Mouse (Mus musculus) forebrain, embryonic 16.5 days (tissue): ENCODE data around the gene Cldn15. TPM values are rescaled to one million over a fixed set of nuclear protein-coding genes. Genes with fewer than 3 reads are reported as not detected.

Source experiments
- ATAC-seq: fragments of 200-750 bp; cut with Nextera tagmentation; 2 replicates; pipeline ENCODE4 v1.8.0; 2017; ENCODE audit warnings: mild to moderate bottlenecking, moderate library complexity
- H3K27ac ChIP-seq: fragments of 300-500 bp; sonication (generic); 2 replicates; pipeline ENCODE4 v1.5.1; 2014; ENCODE audit warnings: low read length, control low read depth
- H3K27me3 ChIP-seq: fragments of 300-500 bp; sonication (generic); replicated peaks from 2 replicates; pipeline ENCODE4 v1.6.1; 2014; ENCODE audit warnings: low read length; ENCODE audit not compliant: control insufficient read depth, insufficient read depth
- H3K36me3 ChIP-seq: fragments of 300-500 bp; sonication (generic); 2 replicates; pipeline ENCODE4 v1.6.1; 2014; ENCODE audit not compliant: control insufficient read depth, insufficient read depth
- H3K4me1 ChIP-seq: fragments of 300-500 bp; sonication (generic); replicated peaks from 2 replicates; pipeline ENCODE4 v1.6.1; 2014; ENCODE audit warnings: low read length; ENCODE audit not compliant: control insufficient read depth, insufficient read depth
- H3K4me2 ChIP-seq: fragments of 300-500 bp; sonication (generic); 2 replicates; pipeline ENCODE4 v1.6.1; 2014; ENCODE audit warnings: mild to moderate bottlenecking, low read length, control low read depth
- H3K4me3 ChIP-seq: fragments of 300-500 bp; sonication (generic); replicated peaks from 2 replicates; pipeline ENCODE4 v1.5.1; 2014; ENCODE audit warnings: mild to moderate bottlenecking, low read length, control low read depth
- H3K9ac ChIP-seq: fragments of 300-500 bp; sonication (generic); replicated peaks from 2 replicates; pipeline ENCODE4 v1.6.1; 2014; ENCODE audit warnings: low read depth, low read length, control low read depth
- H3K9me3 ChIP-seq: fragments of 300-500 bp; sonication (generic); 2 replicates; pipeline ENCODE4 v1.6.1; 2016; ENCODE audit warnings: low read length; ENCODE audit not compliant: control insufficient read depth
- WGBS: fragments of 180-500 bp; shearing (Covaris S2); extraction: QIAGEN DNeasy Blood & Tissue Kit; methylation state at CpG from one replicate; pipeline ENCODE4 v1.1.7; 2014; 5-methylcytosine and 5-hydroxymethylcytosine counted together
- polyA plus RNA-seq: library from polyadenylated mRNA; unstranded; fragments of >200 nt; fragmentation: Nextera tagmentation; extraction: Ambion mirVana; gene quantifications from 2 replicates; pipeline ENCODE4 v1.2.1, GENCODE M21; 2015

The Cldn15 gene
- polyA plus RNA-seq, 1 experiment from 2014 or later: 0.58 TPM

- no peaks in the 10 kb centered on the region for H3K9me3 ChIP-seq
- H3K27ac ChIP-seq: no peak overlapping the region
- ATAC-seq: no peak
- no peaks in the 10 kb centered on the region for H3K27me3 ChIP-seq
- H3K4me2 ChIP-seq: no peak overlapping the region
- no peak overlapping the region for H3K9ac ChIP-seq
- H3K4me1 ChIP-seq: peaks cover 8% of the 10 kb centered on the region
- peaks cover 21% of the 10 kb centered on the region for H3K36me3 ChIP-seq
- WGBS: 93% methylated on average over 4 of the region's 4 CpGs
- no peak overlapping the region for H3K4me3 ChIP-seq
Measured at GRCm38 (mm10) chr5:136966861-136967455, 542 bp downstream of the Cldn15 start.

- Histone ChIP-seq H3K9ac (no peak overlapping the region), H3K4me1 (peaks cover 8% of the 10 kb centered on the region), H3K4me3 (no peak overlapping the region), H3K27ac (no peak overlapping the region), H3K4me2 (no peak overlapping the region), H3K9me3 (no peaks in the 10 kb centered on the region), H3K27me3 (no peaks in the 10 kb centered on the region), H3K36me3 (peaks cover 21% of the 10 kb centered on the region)
- ATAC-seq: no peak
- WGBS: 83% methylated on average over 10 of the region's 10 CpGs
Measured at GRCm38 (mm10) chr5:136967592-136967991, 1.2 kb downstream of the Cldn15 start.

GRCm38 (mm10) chr5:136970703-136971102 is 4.3 kb downstream of the Cldn15 start:
- Histone ChIP-seq H3K27ac (no peak overlapping the region), H3K36me3 (peaks cover 7% of the 10 kb centered on the region), H3K9ac (no peak overlapping the region), H3K4me3 (no peak overlapping the region), H3K4me2 (no peak overlapping the region), H3K9me3 (no peaks in the 10 kb centered on the region), H3K27me3 (no peaks in the 10 kb centered on the region), H3K4me1 (no peaks in the 10 kb centered on the region)
- WGBS: 46% methylated on average over 1 of the region's 1 CpGs
- no peak for ATAC-seq

GRCm38 (mm10) chr5:136973670-136974069 is 7.3 kb downstream of the Cldn15 start:
- Histone ChIP-seq H3K9ac (no peak overlapping the region), H3K4me1 (no peaks in the 10 kb centered on the region), H3K9me3 (no peaks in the 10 kb centered on the region), H3K27ac (no peak overlapping the region), H3K27me3 (no peaks in the 10 kb centered on the region), H3K4me3 (no peak overlapping the region), H3K36me3 (no peaks in the 10 kb centered on the region), H3K4me2 (no peak overlapping the region)
- 84% methylated on average over 8 of the region's 8 CpGs for WGBS
- no peak for ATAC-seq

- H3K36me3 ChIP-seq: peaks cover 11% of the 10 kb centered on the region; the same call in 1 of the 2 replicates
- no peak for ATAC-seq
- no peaks in the 10 kb centered on the region for H3K4me1 ChIP-seq
- H3K9me3 ChIP-seq: no peaks in the 10 kb centered on the region
- no peaks in the 10 kb centered on the region for H3K27me3 ChIP-seq
- H3K4me3 ChIP-seq: no peak overlapping the region
- 73% methylated on average over 4 of the region's 4 CpGs for WGBS
- H3K27ac ChIP-seq: no peak overlapping the region
- H3K4me2 ChIP-seq: no peak overlapping the region
- H3K9ac ChIP-seq: no peak overlapping the region
Measured at GRCm38 (mm10) chr5:136977769-136978168, 11.4 kb downstream of the Cldn15 start.

GRCm38 (mm10) chr5:136979762-136980161 is 13.3 kb downstream of the Cldn15 start:
- Histone ChIP-seq H3K9me3 (no peaks in the 10 kb centered on the region), H3K4me2 (no peak overlapping the region), H3K4me3 (no peak overlapping the region), H3K36me3 (peaks cover 11% of the 10 kb centered on the region; the same call in 1 of the 2 replicates), H3K27me3 (no peaks in the 10 kb centered on the region), H3K4me1 (no peaks in the 10 kb centered on the region), H3K27ac (no peak overlapping the region), H3K9ac (no peak overlapping the region)
- no peak for ATAC-seq
- WGBS: 76% methylated on average over 2 of the region's 2 CpGs

GRCm38 (mm10) chr5:136980974-136981373 is 14.6 kb downstream of the Cldn15 start:
- no peaks in the 10 kb centered on the region for H3K27me3 ChIP-seq

GRCm38 (mm10) chr5:136982338-136982930 is 16.0 kb downstream of the Cldn15 start:
- no peak for ATAC-seq
- H3K9ac ChIP-seq: no peak overlapping the region
- H3K4me3 ChIP-seq: no peak overlapping the region
- 48% methylated on average over 15 of the region's 16 CpGs for WGBS
- H3K4me2 ChIP-seq: no peak overlapping the region
- no peak overlapping the region for H3K27ac ChIP-seq
- H3K9me3 ChIP-seq: no peaks in the 10 kb centered on the region
- H3K27me3 ChIP-seq: no peaks in the 10 kb centered on the region
- peaks cover 5% of the 10 kb centered on the region; the same call in 1 of the 2 replicates for H3K4me1 ChIP-seq
- peaks cover 11% of the 10 kb centered on the region; the same call in 1 of the 2 replicates for H3K36me3 ChIP-seq

More at GRCm38 (mm10) chr5:136980974-136981373, 14.6 kb downstream of the Cldn15 start:
- Histone ChIP-seq H3K9ac (no peak overlapping the region), H3K27ac (no peak overlapping the region), H3K4me3 (no peak overlapping the region), H3K9me3 (no peaks in the 10 kb centered on the region), H3K36me3 (peaks cover 11% of the 10 kb centered on the region; the same call in 1 of the 2 replicates), H3K4me1 (peaks cover 2% of the 10 kb centered on the region; the same call in 1 of the 2 replicates), H3K4me2 (no peak overlapping the region)
- WGBS: 88% methylated on average over 8 of the region's 8 CpGs
- no peak for ATAC-seq

- ATAC-seq: no peak
- no peak overlapping the region for H3K4me2 ChIP-seq
- H3K9me3 ChIP-seq: no peaks in the 10 kb centered on the region
- H3K4me3 ChIP-seq: no peak overlapping the region
- H3K27me3 ChIP-seq: no peaks in the 10 kb centered on the region
- 59% methylated on average over 14 of the region's 14 CpGs for WGBS
- no peak overlapping the region for H3K27ac ChIP-seq
- peaks cover 14% of the 10 kb centered on the region for H3K36me3 ChIP-seq
- peaks cover 14% of the 10 kb centered on the region for H3K4me1 ChIP-seq
- H3K9ac ChIP-seq: no peak overlapping the region
Measured at GRCm38 (mm10) chr5:136984828-136985227, 18.4 kb downstream of the Cldn15 start.
